Comparison of ENCODE assay signal across 29 mouse cellular contexts in genomic region chr3:89812166-89812565, GRCm38 (mm10). TPM values are rescaled to one million over a fixed set of nuclear protein-coding genes. Genes with fewer than 3 reads are reported as not detected.
"Had no signal": no experiment of that assay in that cellular context is flagged by ENCODE, and none has a peak within 500 bp of the region (broad histone marks: within the 10 kb centered on the region; RNA-seq: fewer than 3 reads in every experiment).

No protein-coding gene starts in this region.

- H3K4me1 ChIP-seq: heart, embryonic 13.5 days; heart, embryonic 15.5 days; hindbrain, embryonic 10.5 days; hindbrain, embryonic 12.5 days; hindbrain, embryonic 13.5 days; hindbrain, embryonic 15.5 days; intestine, embryonic 15.5 days; kidney, embryonic 15.5 days had no signal

- H3K9ac ChIP-seq: heart, embryonic 12.5 days; heart, embryonic 13.5 days; heart, embryonic 15.5 days; hindbrain, embryonic 12.5 days; hindbrain, embryonic 13.5 days; hindbrain, embryonic 14.5 days; hindbrain, embryonic 15.5 days; intestine, embryonic 15.5 days; kidney, embryonic 15.5 days had no signal

- H3K4me3 ChIP-seq: heart, embryonic 12.5 days; heart, embryonic 13.5 days; heart, embryonic 15.5 days; hindbrain, embryonic 10.5 days; hindbrain, embryonic 12.5 days; hindbrain, embryonic 13.5 days; hindbrain, embryonic 15.5 days; intestine, embryonic 15.5 days; kidney, embryonic 15.5 days; layer of hippocampus, adult 2 months had no signal

- H3K36me3 ChIP-seq: heart, embryonic 12.5 days; heart, embryonic 13.5 days; heart, embryonic 15.5 days; hindbrain, embryonic 10.5 days; hindbrain, embryonic 12.5 days; hindbrain, embryonic 13.5 days; hindbrain, embryonic 15.5 days; intestine, embryonic 15.5 days; kidney, embryonic 15.5 days had no signal

- DNase-seq: heart, postnatal 10 days; heart, postnatal 14 days; heart, postnatal 36 days; kidney, adult 11 months; kidney, adult 18-20 months; kidney, adult 2 months; kidney, adult 8-10 months; kidney, adult 9 months; kidney, postnatal 10 days; kidney, postnatal 14 days; kidney, postnatal 25 days; kidney, postnatal 36 days; kidney, postnatal 4 days; layer of hippocampus, adult 9-11 months; layer of hippocampus, postnatal 36 days had no signal

- H3K27me3 ChIP-seq: hindbrain, embryonic 12.5 days; hindbrain, embryonic 15.5 days; intestine, embryonic 15.5 days; kidney, embryonic 15.5 days had no signal

- H3K9me3 ChIP-seq: heart, embryonic 12.5 days; heart, embryonic 13.5 days; heart, embryonic 15.5 days; hindbrain, embryonic 10.5 days; hindbrain, embryonic 15.5 days; intestine, embryonic 15.5 days; kidney, embryonic 15.5 days had no signal

- H3K27ac ChIP-seq: heart, embryonic 13.5 days; heart, embryonic 15.5 days; hindbrain, embryonic 10.5 days; hindbrain, embryonic 12.5 days; hindbrain, embryonic 13.5 days; hindbrain, embryonic 14.5 days; hindbrain, embryonic 15.5 days; hindbrain, postnatal 0 days; intestine, embryonic 15.5 days; kidney, embryonic 15.5 days; kidney, postnatal 0 days; layer of hippocampus, adult 2 months had no signal

RNA-seq across cellular contexts. Expression of gene She, which starts 19.0 kb away (rescaled TPM):
- total RNA-seq: hematopoietic stem cell, adult 5-6 weeks had no signal
